Mouse (Mus musculus) CD8-positive naive resting alpha-beta T cell, adult 2 months (primary cell): Measurements from ENCODE around the gene Pou2f2.
"Not testable (repeated sequence)": the region's sequence is repeated elsewhere in the genome, so short reads cannot be mapped to it uniquely, and the experiment has no call there.

Source experiments
- DNase-seq, 2 experiments: peaks; one replicate each; pipeline ENCODE4 v3.0.0; 2022; ENCODE audit warnings: low read depth in 2 of 2, low spot score in 2 of 2

Pou2f2 gene

GRCm38 (mm10) chr7:25067909-25068656 lies 111.4 kb downstream of the Pou2f2 start:
- no peak for DNase-seq

DNA sequence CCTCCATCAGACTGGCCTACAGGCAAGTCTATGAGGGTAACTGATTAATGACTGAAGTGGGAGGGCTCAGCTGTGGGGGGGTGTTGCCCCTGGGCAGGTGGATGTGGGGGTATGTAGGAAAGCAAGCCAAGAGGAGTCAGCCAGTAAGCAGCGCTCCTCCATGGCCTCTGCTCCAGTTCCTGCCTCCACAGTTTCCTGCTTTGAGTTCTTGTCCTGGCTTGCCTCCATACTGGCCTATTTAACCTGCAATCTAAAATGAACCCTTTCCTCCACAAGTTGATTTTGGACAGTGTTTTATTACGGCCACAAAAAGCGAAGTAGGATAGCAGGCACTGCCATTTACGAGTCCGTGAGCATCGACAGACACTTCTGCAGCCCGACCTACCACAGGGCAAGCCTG lies 112.2 kb downstream of the Pou2f2 start:
- DNase-seq: no peak

- no peak for DNase-seq
Measured at GRCm38 (mm10) chr7:25063900-25064299, 115.6 kb downstream of the Pou2f2 start.

GRCm38 (mm10) chr7:25063346-25063745 lies 116.2 kb downstream of the Pou2f2 start:
- no peak for DNase-seq

- no peak for DNase-seq
Measured at GRCm38 (mm10) chr7:25058836-25059235, 120.7 kb downstream of the Pou2f2 start.

DNA sequence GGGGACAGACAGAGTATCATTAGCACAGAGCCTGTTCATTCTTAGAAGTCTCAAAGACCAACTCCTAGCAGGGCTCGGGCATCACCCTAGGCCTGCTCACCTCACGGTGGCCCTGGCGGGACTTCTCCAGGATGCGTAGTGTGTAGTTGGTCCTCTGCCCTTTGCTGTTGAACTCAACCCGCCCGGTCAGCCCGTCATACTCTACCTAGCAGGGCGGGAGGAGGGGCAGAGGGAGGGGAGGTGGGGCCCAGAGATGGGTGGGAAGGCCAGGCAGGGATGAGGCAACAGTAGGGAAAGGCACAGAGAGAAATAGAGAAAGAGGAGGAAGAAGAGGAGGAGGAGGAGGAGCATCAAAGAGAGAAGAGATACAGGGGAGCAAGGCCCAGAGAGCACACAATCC lies 121.1 kb downstream of the Pou2f2 start:
- DNase-seq: no peak

DNA sequence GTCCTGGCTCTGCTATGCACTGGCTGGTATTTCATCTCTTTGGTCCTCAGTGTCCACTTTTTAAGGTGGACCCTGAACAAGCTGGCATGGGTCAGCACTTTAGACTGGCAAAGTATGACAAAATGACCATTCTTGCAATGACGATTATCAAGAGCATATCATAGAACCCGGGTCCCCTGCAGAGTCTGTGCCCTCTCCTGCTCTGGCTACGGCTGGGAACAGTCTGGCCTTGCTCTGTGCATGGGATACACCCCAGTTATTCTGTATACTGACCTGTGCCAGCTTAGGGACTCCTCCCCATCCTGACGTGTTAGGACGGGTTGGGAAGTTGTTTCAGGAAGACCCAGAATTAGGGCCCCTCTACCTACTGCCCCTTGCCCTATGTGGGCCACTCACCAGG lies 121.6 kb downstream of the Pou2f2 start:
- DNase-seq: no peak

- DNase-seq: no peak
Measured at GRCm38 (mm10) chr7:25056951-25057350, 122.6 kb downstream of the Pou2f2 start.

- no peak for DNase-seq
Measured at GRCm38 (mm10) chr7:25052587-25052986, 126.9 kb downstream of the Pou2f2 start.

- no peak for DNase-seq
Measured at GRCm38 (mm10) chr7:25049295-25049930, 130.1 kb downstream of the Pou2f2 start.

- no peak for DNase-seq
Measured at GRCm38 (mm10) chr7:25047363-25047762, 132.2 kb downstream of the Pou2f2 start.

DNA sequence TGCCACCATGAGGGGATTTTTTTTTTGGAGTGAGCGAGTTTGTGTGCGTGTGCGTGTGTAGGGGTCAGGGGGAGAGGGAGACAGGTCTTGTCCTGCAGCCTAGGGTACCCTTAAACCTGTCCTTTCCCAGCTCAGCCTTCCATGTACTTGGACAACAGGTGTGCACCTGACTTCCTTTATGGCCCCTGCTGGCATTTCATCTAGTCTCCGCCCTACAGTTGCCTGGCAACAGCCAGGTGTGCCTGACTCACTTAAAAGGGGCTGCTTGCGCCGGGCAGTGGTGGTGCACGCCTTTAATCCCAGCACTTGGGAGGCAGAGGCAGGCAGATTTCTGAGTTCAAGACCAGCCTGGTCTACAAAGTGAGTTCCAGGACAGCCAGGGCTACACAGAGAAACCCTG lies 134.9 kb downstream of the Pou2f2 start:
- DNase-seq: not testable (repeated sequence)

GRCm38 (mm10) chr7:25041921-25042320 lies 137.6 kb downstream of the Pou2f2 start:
- DNase-seq: no peak
